Mouse (Mus musculus) midbrain, embryonic 14.5 days (tissue): ENCODE measurements around the gene Prkaca. TPM values are rescaled to one million over a fixed set of nuclear protein-coding genes. Genes with fewer than 3 reads are reported as not detected.

Source experiments
- ATAC-seq: fragments of 200-750 bp; cut with Nextera tagmentation; 2 replicates; pipeline ENCODE4 v1.8.0; 2017; ENCODE audit warnings: moderate number of reproducible peaks, moderate library complexity; ENCODE audit not compliant: low FRiP score, low TSS enrichment
- DNase-seq: peaks from one replicate; pipeline ENCODE4 v3.0.0-alpha.2; 2015
- H3K27ac ChIP-seq: fragments of 300-500 bp; sonication (generic); replicated peaks from 2 replicates; pipeline ENCODE4 v1.5.1; 2014; ENCODE audit warnings: mild to moderate bottlenecking, low read depth, low read length, moderate library complexity
- H3K27me3 ChIP-seq: fragments of 300-500 bp; sonication (generic); 2 replicates; pipeline ENCODE4 v1.6.1; 2014; ENCODE audit warnings: low read length, control low read depth, mixed read lengths; ENCODE audit not compliant: control insufficient read depth, insufficient read depth
- H3K36me3 ChIP-seq: fragments of 300-500 bp; sonication (generic); 2 replicates; pipeline ENCODE4 v1.6.1; 2014; ENCODE audit warnings: low read length, control low read depth; ENCODE audit not compliant: control insufficient read depth, insufficient read depth
- H3K4me1 ChIP-seq: fragments of 300-500 bp; sonication (generic); 2 replicates; pipeline ENCODE4 v1.6.1; 2014; ENCODE audit warnings: mild to moderate bottlenecking, antibody characterized with exemption, low read length, control low read depth; ENCODE audit not compliant: control insufficient read depth, insufficient read depth
- H3K4me2 ChIP-seq: fragments of 300-500 bp; sonication (generic); 2 replicates; pipeline ENCODE4 v1.6.1; 2014; ENCODE audit warnings: mild to moderate bottlenecking, low read length, moderate library complexity
- H3K4me3 ChIP-seq: fragments of 300-500 bp; sonication (generic); replicated peaks from 2 replicates; pipeline ENCODE4 v1.5.1; 2014; ENCODE audit warnings: low read depth, low read length
- H3K9ac ChIP-seq: fragments of 300-500 bp; sonication (generic); replicated peaks from 2 replicates; pipeline ENCODE4 v1.6.1; 2014; ENCODE audit warnings: mild to moderate bottlenecking, low read length, moderate library complexity
- H3K9me3 ChIP-seq: fragments of 300-500 bp; sonication (generic); 2 replicates; pipeline ENCODE4 v1.6.1; 2016; ENCODE audit warnings: low read length, control low read depth, mixed read lengths; ENCODE audit not compliant: control insufficient read depth
- WGBS: fragments of 180-500 bp; shearing (Covaris S2); extraction: QIAGEN DNeasy Blood & Tissue Kit; methylation state at CpG from one replicate; pipeline ENCODE4 v1.1.7; 2014; 5-methylcytosine and 5-hydroxymethylcytosine counted together
- polyA plus RNA-seq: library from polyadenylated mRNA; unstranded; fragments of >200 nt; fragmentation: Nextera tagmentation; extraction: Ambion mirVana; gene quantifications from 2 replicates; pipeline ENCODE4 v1.2.1, GENCODE M21; 2014

Prkaca gene
- polyA plus RNA-seq, 1 experiment from 2014 or later: 181 TPM

GRCm38 (mm10) chr8:84023631-84024030, 50.8 kb downstream of the Prkaca start:
- DNase-seq (no peak), ATAC-seq (no peak)
- no peaks in the 10 kb centered on the region for H3K36me3 ChIP-seq
- 71% methylated on average over 1 of the region's 1 CpGs for WGBS
- H3K4me3 ChIP-seq: no peak overlapping the region
- no peaks in the 10 kb centered on the region for H3K9me3 ChIP-seq
- peaks cover 18% of the 10 kb centered on the region; the same call in 1 of the 2 replicates for H3K27me3 ChIP-seq
- H3K4me2 ChIP-seq: no peak overlapping the region
- 0 out of 2 replicates have a peak, but pooled peaks cover 7% of the 10 kb centered on the region for H3K4me1 ChIP-seq
- no peak overlapping the region for H3K9ac ChIP-seq
- H3K27ac ChIP-seq: no peak overlapping the region

GRCm38 (mm10) chr8:84024171-84024570, 51.4 kb downstream of the Prkaca start:
- Histone ChIP-seq H3K4me2 (no peak overlapping the region), H3K9me3 (no peaks in the 10 kb centered on the region), H3K4me1 (0 out of 2 replicates have a peak, but pooled peaks cover 7% of the 10 kb centered on the region), H3K27me3 (peaks cover 18% of the 10 kb centered on the region; the same call in 1 of the 2 replicates), H3K27ac (no peak overlapping the region), H3K9ac (no peak overlapping the region), H3K4me3 (no peak overlapping the region), H3K36me3 (no peaks in the 10 kb centered on the region)
- ATAC-seq: no peak
- WGBS: 12% methylated on average over 10 of the region's 10 CpGs
- DNase-seq: peak; percentile 54

GRCm38 (mm10) chr8:84025863-84026262, 53.1 kb downstream of the Prkaca start:
- 0 out of 2 replicates have a peak, but pooled peaks cover 7% of the 10 kb centered on the region for H3K4me1 ChIP-seq
- peaks cover 17% of the 10 kb centered on the region; the same call in 1 of the 2 replicates for H3K27me3 ChIP-seq
- ATAC-seq (peak; percentile 83), DNase-seq (peak; percentile 80)
- H3K4me2 ChIP-seq: peak overlapping the region; percentile 88
- H3K4me3 ChIP-seq: peak overlapping the region; percentile 43
- WGBS: under 1% methylated on average over 41 of the region's 41 CpGs
- H3K36me3 ChIP-seq: no peaks in the 10 kb centered on the region
- no peak overlapping the region for H3K27ac ChIP-seq
- H3K9me3 ChIP-seq: no peaks in the 10 kb centered on the region
- peak overlapping the region; percentile 57 for H3K9ac ChIP-seq

DNA sequence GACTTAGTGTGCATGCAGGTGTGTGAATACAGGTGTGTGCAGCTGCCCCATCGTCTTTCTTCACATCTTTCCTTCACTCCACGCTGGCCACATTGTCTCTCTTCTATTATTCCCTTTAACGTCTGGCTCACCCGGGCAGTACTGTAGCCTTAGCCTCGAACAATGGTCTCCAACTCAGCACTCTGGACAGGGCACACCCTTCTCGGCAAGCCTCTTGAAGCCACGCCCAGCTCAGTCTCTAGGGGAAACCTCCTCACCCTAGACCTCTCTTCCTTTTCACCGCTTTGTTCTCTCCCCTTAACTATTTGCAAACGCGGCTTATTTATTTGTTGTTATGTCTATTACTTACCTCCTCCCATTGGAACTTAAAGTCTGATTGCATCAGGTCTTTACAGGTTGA, 54.7 kb downstream of the Prkaca start:
- 10% methylated on average over 10 of the region's 10 CpGs for WGBS
- H3K9ac ChIP-seq: no peak overlapping the region
- no peak for DNase-seq
- no peaks in the 10 kb centered on the region for H3K9me3 ChIP-seq
- no peak overlapping the region for H3K27ac ChIP-seq
- H3K4me1 ChIP-seq: 0 out of 2 replicates have a peak, but pooled peaks cover 4% of the 10 kb centered on the region
- no peaks in the 10 kb centered on the region for H3K36me3 ChIP-seq
- H3K4me3 ChIP-seq: no peak overlapping the region
- H3K27me3 ChIP-seq: peaks cover 11% of the 10 kb centered on the region; the same call in 1 of the 2 replicates
- no peak for ATAC-seq
- no peak overlapping the region for H3K4me2 ChIP-seq

GRCm38 (mm10) chr8:84029272-84029671, 56.5 kb downstream of the Prkaca start:
- Histone ChIP-seq H3K4me1 (0 out of 2 replicates have a peak, but pooled peaks cover 4% of the 10 kb centered on the region), H3K27me3 (peaks cover 11% of the 10 kb centered on the region; the same call in 1 of the 2 replicates), H3K27ac (no peak overlapping the region), H3K9ac (no peak overlapping the region), H3K36me3 (no peaks in the 10 kb centered on the region), H3K4me3 (no peak overlapping the region), H3K4me2 (no peak overlapping the region), H3K9me3 (no peaks in the 10 kb centered on the region)
- 88% methylated on average over 5 of the region's 5 CpGs for WGBS
- DNase-seq (no peak), ATAC-seq (no peak)

GRCm38 (mm10) chr8:84032777-84033176, 60.0 kb downstream of the Prkaca start:
- no peak overlapping the region for H3K4me3 ChIP-seq
- 80% methylated on average over 4 of the region's 4 CpGs for WGBS

GRCm38 (mm10) chr8:84038015-84038414, 65.2 kb downstream of the Prkaca start:
- H3K4me3 ChIP-seq: no peak overlapping the region
- no peak overlapping the region for H3K9ac ChIP-seq
- no peaks in the 10 kb centered on the region for H3K36me3 ChIP-seq
- DNase-seq (no peak), ATAC-seq (no peak)
- H3K27ac ChIP-seq: no peak overlapping the region
- H3K4me2 ChIP-seq: no peak overlapping the region
- H3K27me3 ChIP-seq: peaks cover 26% of the 10 kb centered on the region
- no peaks in the 10 kb centered on the region for H3K4me1 ChIP-seq
- H3K9me3 ChIP-seq: no peaks in the 10 kb centered on the region
- WGBS: 80% methylated on average over 5 of the region's 5 CpGs

More at GRCm38 (mm10) chr8:84032777-84033176, 60.0 kb downstream of the Prkaca start:
- H3K4me1 ChIP-seq: no peaks in the 10 kb centered on the region
- H3K36me3 ChIP-seq: no peaks in the 10 kb centered on the region
- ATAC-seq (no peak), DNase-seq (no peak)
- H3K9ac ChIP-seq: no peak overlapping the region
- H3K27me3 ChIP-seq: no peaks in the 10 kb centered on the region
- H3K4me2 ChIP-seq: no peak overlapping the region
- H3K27ac ChIP-seq: no peak overlapping the region
- H3K9me3 ChIP-seq: no peaks in the 10 kb centered on the region

GRCm38 (mm10) chr8:84039050-84039449, 66.3 kb downstream of the Prkaca start:
- no peak overlapping the region for H3K4me3 ChIP-seq
- ATAC-seq: 0 out of 2 replicates have a peak, but pooled peaks have one; percentile 37
- 9% methylated on average over 5 of the region's 5 CpGs for WGBS
- no peaks in the 10 kb centered on the region for H3K4me1 ChIP-seq
- H3K36me3 ChIP-seq: no peaks in the 10 kb centered on the region
- DNase-seq: peak; percentile 92
- H3K27ac ChIP-seq: no peak overlapping the region
- H3K9me3 ChIP-seq: no peaks in the 10 kb centered on the region
- no peak overlapping the region for H3K4me2 ChIP-seq
- H3K9ac ChIP-seq: no peak overlapping the region
- H3K27me3 ChIP-seq: peaks cover 36% of the 10 kb centered on the region
